Mouse (Mus musculus) midbrain, embryonic 14.5 days (tissue): ENCODE measurements at regions not wholly inside any gene's neighbourhood (a gene's known extent, or its start where the extent isn't known, plus 50 kb on each side); places are given as distances from the start of the nearest gene placed in this dataset.

Experiments used
- ATAC-seq: fragments of 200-750 bp; cut with Nextera tagmentation; 2 replicates; pipeline ENCODE4 v1.8.0; 2017; ENCODE audit warnings: moderate number of reproducible peaks, moderate library complexity; ENCODE audit not compliant: low FRiP score, low TSS enrichment
- DNase-seq: peaks from one replicate; pipeline ENCODE4 v3.0.0-alpha.2; 2015
- H3K27ac ChIP-seq: fragments of 300-500 bp; sonication (generic); replicated peaks from 2 replicates; pipeline ENCODE4 v1.5.1; 2014; ENCODE audit warnings: mild to moderate bottlenecking, low read depth, low read length, moderate library complexity
- H3K27me3 ChIP-seq: fragments of 300-500 bp; sonication (generic); 2 replicates; pipeline ENCODE4 v1.6.1; 2014; ENCODE audit warnings: low read length, control low read depth, mixed read lengths; ENCODE audit not compliant: control insufficient read depth, insufficient read depth
- H3K36me3 ChIP-seq: fragments of 300-500 bp; sonication (generic); 2 replicates; pipeline ENCODE4 v1.6.1; 2014; ENCODE audit warnings: low read length, control low read depth; ENCODE audit not compliant: control insufficient read depth, insufficient read depth
- H3K4me1 ChIP-seq: fragments of 300-500 bp; sonication (generic); 2 replicates; pipeline ENCODE4 v1.6.1; 2014; ENCODE audit warnings: mild to moderate bottlenecking, antibody characterized with exemption, low read length, control low read depth; ENCODE audit not compliant: control insufficient read depth, insufficient read depth
- H3K4me2 ChIP-seq: fragments of 300-500 bp; sonication (generic); 2 replicates; pipeline ENCODE4 v1.6.1; 2014; ENCODE audit warnings: mild to moderate bottlenecking, low read length, moderate library complexity
- H3K4me3 ChIP-seq: fragments of 300-500 bp; sonication (generic); replicated peaks from 2 replicates; pipeline ENCODE4 v1.5.1; 2014; ENCODE audit warnings: low read depth, low read length
- H3K9ac ChIP-seq: fragments of 300-500 bp; sonication (generic); replicated peaks from 2 replicates; pipeline ENCODE4 v1.6.1; 2014; ENCODE audit warnings: mild to moderate bottlenecking, low read length, moderate library complexity
- H3K9me3 ChIP-seq: fragments of 300-500 bp; sonication (generic); 2 replicates; pipeline ENCODE4 v1.6.1; 2016; ENCODE audit warnings: low read length, control low read depth, mixed read lengths; ENCODE audit not compliant: control insufficient read depth
- WGBS: fragments of 180-500 bp; shearing (Covaris S2); extraction: QIAGEN DNeasy Blood & Tissue Kit; methylation state at CpG from one replicate; pipeline ENCODE4 v1.1.7; 2014; 5-methylcytosine and 5-hydroxymethylcytosine counted together

DNA sequence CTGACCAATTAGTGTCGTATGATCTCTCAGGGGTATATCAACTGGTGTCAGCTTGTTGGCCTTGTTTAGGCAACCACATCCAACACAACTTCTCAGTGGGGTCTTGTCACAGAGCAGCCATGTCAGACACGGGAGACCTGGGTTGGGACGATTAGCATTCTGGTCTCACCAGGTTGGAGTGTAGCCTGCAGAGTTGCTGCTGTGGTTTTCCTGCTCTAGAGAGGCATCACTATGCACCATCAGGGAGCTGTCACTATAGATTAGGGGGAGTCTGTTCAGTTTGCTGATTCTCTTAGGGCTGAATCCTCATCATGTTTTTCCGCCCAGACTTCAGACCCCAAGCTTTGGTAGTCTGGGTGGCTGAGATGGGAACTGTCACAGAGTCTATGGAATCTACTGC, 202.7 kb upstream of the Serp2 start:
- Histone ChIP-seq H3K36me3 (no peaks in the 10 kb centered on the region), H3K4me2 (no peak overlapping the region), H3K9ac (no peak overlapping the region), H3K4me1 (peaks cover 3% of the 10 kb centered on the region; the same call in 1 of the 2 replicates), H3K27me3 (no peaks in the 10 kb centered on the region), H3K4me3 (no peak overlapping the region), H3K27ac (no peak overlapping the region), H3K9me3 (no peaks in the 10 kb centered on the region)
- DNase-seq (no peak), ATAC-seq (no peak)
- WGBS = 82% methylated on average over 4 of the region's 4 CpGs

DNA sequence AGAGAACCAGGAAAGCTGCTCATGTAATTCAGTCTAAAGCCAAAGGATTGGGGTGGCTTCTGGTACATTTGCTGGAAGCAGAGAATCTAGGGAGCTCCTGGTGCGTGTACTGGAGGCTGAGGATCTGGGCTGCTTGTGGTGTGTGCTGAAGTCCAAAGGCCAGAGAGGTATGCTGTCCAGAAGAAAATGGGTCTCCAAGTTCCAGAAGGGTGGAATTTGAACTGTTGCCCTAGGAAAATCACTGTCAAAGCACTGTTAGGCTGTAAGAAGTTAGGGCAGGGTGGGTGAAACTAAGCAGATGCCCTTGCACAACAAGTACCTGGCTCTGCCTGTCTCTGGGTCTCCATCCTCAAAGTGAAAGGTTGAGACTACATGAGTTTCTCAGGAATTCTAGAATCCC, 201.9 kb upstream of the Serp2 start:
- 82% methylated on average over 1 of the region's 1 CpGs for WGBS
- H3K4me1 ChIP-seq = no peaks in the 10 kb centered on the region
- DNase-seq (no peak), ATAC-seq (no peak)
- H3K27me3 ChIP-seq = no peaks in the 10 kb centered on the region
- no peak overlapping the region for H3K9ac ChIP-seq
- no peak overlapping the region for H3K27ac ChIP-seq
- H3K36me3 ChIP-seq = no peaks in the 10 kb centered on the region
- no peaks in the 10 kb centered on the region for H3K9me3 ChIP-seq
- H3K4me2 ChIP-seq = no peak overlapping the region
- no peak overlapping the region for H3K4me3 ChIP-seq

DNA sequence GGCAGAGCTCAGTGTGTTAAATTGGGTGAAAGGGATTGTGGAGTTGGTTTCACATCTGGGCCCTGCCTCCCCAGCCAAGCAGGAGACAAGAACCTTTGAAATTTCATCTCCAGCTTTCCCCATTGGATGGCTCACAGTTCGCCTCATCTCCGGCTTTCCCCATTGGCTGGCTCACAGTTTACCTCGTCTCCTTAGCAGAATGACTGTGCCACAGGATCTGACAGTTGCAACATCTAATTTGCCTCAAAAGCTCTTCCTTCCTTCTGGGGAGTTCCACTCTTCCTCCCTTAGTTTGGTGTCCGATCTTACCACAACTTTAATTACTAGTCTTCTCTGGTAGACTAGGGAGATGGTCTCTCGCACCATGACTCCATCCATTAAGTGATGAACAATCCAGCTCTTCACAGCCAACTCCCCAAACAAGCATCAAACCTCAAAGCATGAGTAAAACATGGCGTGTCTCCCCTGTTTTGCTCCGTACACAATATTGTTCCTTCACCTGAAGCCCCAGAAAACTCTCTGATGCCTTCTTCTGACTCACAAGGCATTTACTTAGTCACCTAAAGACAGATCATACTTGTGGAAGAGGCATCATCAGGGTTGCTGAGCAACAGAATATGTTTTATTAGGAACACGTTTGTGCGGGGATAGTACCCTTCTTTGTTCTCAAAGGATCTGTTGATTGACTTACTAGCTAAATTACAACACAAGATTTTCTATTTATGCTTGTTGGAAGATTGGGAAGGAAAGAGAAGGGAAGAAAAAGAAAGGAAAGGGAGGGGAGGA, 199.1 kb upstream of the Serp2 start:
- no peak overlapping the region for H3K9ac ChIP-seq
- H3K4me1 ChIP-seq = no peaks in the 10 kb centered on the region
- WGBS = 84% methylated on average over 9 of the region's 9 CpGs
- no peaks in the 10 kb centered on the region for H3K9me3 ChIP-seq
- no peak for ATAC-seq
- no peak for DNase-seq
- H3K27me3 ChIP-seq = no peaks in the 10 kb centered on the region
- H3K27ac ChIP-seq = no peak overlapping the region
- no peaks in the 10 kb centered on the region for H3K36me3 ChIP-seq
- no peak overlapping the region for H3K4me3 ChIP-seq
- H3K4me2 ChIP-seq = no peak overlapping the region

- H3K9me3 ChIP-seq = no peaks in the 10 kb centered on the region
- ATAC-seq = no peak
- H3K4me1 ChIP-seq = no peaks in the 10 kb centered on the region
- no peak overlapping the region for H3K9ac ChIP-seq
- no peak overlapping the region for H3K27ac ChIP-seq
- H3K4me3 ChIP-seq = no peak overlapping the region
- no peaks in the 10 kb centered on the region for H3K27me3 ChIP-seq
- WGBS = 92% methylated on average over 5 of the region's 5 CpGs
- H3K36me3 ChIP-seq = no peaks in the 10 kb centered on the region
- no peak for DNase-seq
- no peak overlapping the region for H3K4me2 ChIP-seq
Measured at GRCm38 (mm10) chr14:76753734-76754133, 197.0 kb upstream of the Serp2 start.

GRCm38 (mm10) chr14:76749178-76749577, 192.5 kb upstream of the Serp2 start:
- Histone ChIP-seq H3K27ac (no peak overlapping the region), H3K4me2 (no peak overlapping the region), H3K4me1 (no peaks in the 10 kb centered on the region), H3K4me3 (no peak overlapping the region), H3K27me3 (no peaks in the 10 kb centered on the region), H3K36me3 (no peaks in the 10 kb centered on the region), H3K9ac (no peak overlapping the region), H3K9me3 (no peaks in the 10 kb centered on the region)
- ATAC-seq = no peak
- WGBS = 88% methylated on average over 7 of the region's 7 CpGs
- DNase-seq = no peak

DNA sequence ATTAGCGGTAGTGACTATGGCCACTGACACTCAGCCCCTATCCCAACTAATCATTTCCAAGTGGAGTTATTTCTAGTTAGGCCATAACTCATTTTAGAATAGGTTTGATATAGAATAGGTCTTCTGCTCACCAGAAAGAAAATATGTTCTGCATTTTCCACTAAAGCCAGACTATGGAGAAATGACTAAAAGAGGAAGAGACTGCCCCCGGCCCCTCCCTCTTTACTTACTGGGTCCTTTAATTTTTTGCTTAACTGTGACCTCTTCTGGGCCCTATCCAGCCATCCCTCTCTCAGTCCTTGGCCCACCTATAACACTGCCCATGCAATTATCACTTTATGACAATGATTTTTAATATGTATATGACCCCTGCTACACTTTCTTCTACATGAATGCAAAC, 192.0 kb upstream of the Serp2 start:
- ATAC-seq = no peak
- H3K36me3 ChIP-seq = no peaks in the 10 kb centered on the region
- H3K27me3 ChIP-seq = no peaks in the 10 kb centered on the region
- no peak overlapping the region for H3K4me2 ChIP-seq
- no peaks in the 10 kb centered on the region for H3K9me3 ChIP-seq
- no peak overlapping the region for H3K9ac ChIP-seq
- no peaks in the 10 kb centered on the region for H3K4me1 ChIP-seq
- 97% methylated on average over 2 of the region's 2 CpGs for WGBS
- DNase-seq = no peak
- H3K4me3 ChIP-seq = no peak overlapping the region
- no peak overlapping the region for H3K27ac ChIP-seq

DNA sequence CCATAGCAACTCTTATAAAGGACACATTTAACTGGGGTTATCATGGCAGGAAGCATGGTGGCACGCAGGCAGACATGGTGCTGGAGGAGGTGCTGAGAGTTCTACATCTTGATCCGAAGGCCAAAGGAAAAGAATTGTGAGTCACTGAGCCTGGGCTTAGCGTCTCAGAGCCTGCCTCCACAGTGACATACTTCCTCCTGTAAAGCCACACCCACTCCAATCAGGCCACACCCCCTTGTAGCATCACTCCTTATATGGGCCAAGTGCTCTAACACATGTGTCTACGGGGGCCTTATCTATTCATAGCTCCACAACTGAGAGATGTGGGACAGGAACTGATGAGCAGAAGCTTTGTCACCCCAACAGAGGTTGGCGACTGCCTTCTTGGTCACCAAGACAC, 191.1 kb upstream of the Serp2 start:
- Histone ChIP-seq H3K27me3 (no peaks in the 10 kb centered on the region), H3K4me2 (no peak overlapping the region), H3K4me3 (no peak overlapping the region), H3K9me3 (no peaks in the 10 kb centered on the region), H3K27ac (no peak overlapping the region), H3K9ac (no peak overlapping the region), H3K36me3 (no peaks in the 10 kb centered on the region), H3K4me1 (no peaks in the 10 kb centered on the region)
- DNase-seq = no peak
- WGBS = 97% methylated on average over 5 of the region's 5 CpGs
- ATAC-seq = no peak

- Histone ChIP-seq H3K4me3 (no peak overlapping the region), H3K4me2 (no peak overlapping the region), H3K4me1 (no peaks in the 10 kb centered on the region), H3K27ac (no peak overlapping the region), H3K9ac (no peak overlapping the region), H3K27me3 (no peaks in the 10 kb centered on the region), H3K36me3 (no peaks in the 10 kb centered on the region), H3K9me3 (no peaks in the 10 kb centered on the region)
- DNase-seq (no peak), ATAC-seq (no peak)
- 84% methylated on average over 10 of the region's 10 CpGs for WGBS
Measured at GRCm38 (mm10) chr14:76746282-76746681, 189.6 kb upstream of the Serp2 start.

GRCm38 (mm10) chr14:76744674-76745433, 188.2 kb upstream of the Serp2 start:
- no peak for ATAC-seq
- 71% methylated on average over 23 of the region's 23 CpGs for WGBS
- Histone ChIP-seq H3K27me3 (no peaks in the 10 kb centered on the region), H3K4me2 (no peak overlapping the region), H3K4me1 (no peaks in the 10 kb centered on the region), H3K4me3 (no peak overlapping the region), H3K27ac (no peak overlapping the region), H3K9me3 (no peaks in the 10 kb centered on the region), H3K36me3 (no peaks in the 10 kb centered on the region), H3K9ac (no peak overlapping the region)
- peak; percentile 43 for DNase-seq
